Mouse (Mus musculus) adrenal gland, adult (tissue): ENCODE data around the gene Swi5.
A peak's percentile ranks its signal among the peaks of the same experiment; 100 is the strongest.
"Not testable (repeated sequence)": the region's sequence is repeated elsewhere in the genome, so short reads cannot be mapped to it uniquely, and the experiment has no call there.

Source experiments
- DNase-seq, 2 experiments: peaks; one replicate each; pipeline ENCODE4 v3.0.0; 2022 to 2023; ENCODE audit warnings: low spot score in 1 of 2; ENCODE audit not compliant: inconsistent age in 2 of 2

Swi5 gene

DNA sequence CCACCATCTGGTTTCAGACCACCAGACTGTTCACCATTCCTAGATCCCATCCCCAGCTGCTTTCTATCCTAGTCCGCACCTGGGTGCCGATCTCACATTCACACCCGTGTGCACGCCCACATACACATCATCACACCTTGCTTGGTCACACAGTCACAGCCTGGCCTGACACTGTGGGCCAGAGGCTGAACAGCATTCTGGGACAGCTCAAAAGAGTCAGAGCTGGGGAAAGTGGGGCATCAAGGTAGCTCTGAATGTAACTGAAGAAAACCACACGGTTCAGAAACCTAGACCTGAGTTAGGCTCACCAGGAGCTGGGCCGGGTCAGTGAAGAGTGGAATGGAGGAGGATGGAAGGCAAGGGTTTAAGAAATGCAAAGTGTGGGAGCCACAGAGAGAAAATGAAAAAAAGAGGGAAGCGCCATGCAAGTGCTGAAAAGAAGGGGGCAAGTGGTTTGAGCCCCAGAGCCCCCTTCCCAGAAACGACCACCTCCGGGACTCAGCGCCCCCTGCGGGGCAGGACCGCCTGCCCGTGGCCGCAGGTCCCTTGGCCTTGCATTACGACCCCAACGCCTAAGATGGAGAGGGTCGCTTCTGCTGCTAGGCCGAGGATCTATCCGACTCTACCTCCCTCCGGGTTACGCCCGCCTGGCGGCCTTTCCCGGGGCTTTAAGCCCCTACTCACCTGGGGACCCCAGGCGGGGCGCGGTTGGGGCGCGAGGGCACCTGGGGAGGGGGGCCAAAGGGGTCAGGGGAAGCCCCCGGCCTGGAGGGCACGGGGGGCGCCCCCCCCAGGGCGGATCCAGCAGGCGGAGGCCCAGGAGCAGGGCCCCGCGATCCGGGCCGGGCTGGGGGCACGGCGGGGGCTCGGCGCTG lies 23.8 kb upstream of the Swi5 start:
- no peak for DNase-seq

DNA sequence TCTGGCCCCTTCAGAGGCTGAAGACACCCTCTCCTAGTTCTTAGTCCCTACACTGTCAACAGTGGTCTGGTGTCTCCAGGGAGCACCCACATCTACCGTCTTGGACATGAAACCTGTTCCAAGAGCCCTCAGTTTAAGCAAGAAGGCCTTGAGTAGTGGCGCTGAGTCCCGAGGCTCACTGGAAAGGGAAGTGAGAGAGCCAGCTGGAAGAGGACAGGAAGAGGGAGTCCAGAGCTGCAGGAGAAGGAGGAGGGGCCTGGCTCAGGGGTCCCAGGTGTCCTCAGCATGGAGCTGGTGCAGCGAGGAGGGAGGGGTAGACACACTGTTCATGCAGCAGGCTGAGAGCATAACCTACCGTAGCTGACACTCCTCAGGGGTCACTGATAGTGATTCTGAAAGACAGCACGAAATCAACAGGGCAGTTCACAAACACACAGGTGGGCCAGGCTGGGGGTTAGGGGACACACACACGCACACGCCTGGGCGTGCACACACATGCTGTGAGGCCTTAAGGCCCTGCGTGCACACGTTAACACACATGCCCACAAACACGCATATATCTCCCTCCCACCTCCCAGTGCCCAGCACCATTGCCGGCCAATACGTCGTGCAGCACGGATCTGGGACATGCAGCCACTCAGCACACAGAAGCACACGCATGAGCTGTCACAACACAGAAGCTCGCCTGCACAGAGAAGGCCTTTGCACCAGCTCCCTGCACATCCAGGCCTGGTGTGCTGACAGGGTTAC lies 22.4 kb upstream of the Swi5 start:
- DNase-seq: no peak

DNA sequence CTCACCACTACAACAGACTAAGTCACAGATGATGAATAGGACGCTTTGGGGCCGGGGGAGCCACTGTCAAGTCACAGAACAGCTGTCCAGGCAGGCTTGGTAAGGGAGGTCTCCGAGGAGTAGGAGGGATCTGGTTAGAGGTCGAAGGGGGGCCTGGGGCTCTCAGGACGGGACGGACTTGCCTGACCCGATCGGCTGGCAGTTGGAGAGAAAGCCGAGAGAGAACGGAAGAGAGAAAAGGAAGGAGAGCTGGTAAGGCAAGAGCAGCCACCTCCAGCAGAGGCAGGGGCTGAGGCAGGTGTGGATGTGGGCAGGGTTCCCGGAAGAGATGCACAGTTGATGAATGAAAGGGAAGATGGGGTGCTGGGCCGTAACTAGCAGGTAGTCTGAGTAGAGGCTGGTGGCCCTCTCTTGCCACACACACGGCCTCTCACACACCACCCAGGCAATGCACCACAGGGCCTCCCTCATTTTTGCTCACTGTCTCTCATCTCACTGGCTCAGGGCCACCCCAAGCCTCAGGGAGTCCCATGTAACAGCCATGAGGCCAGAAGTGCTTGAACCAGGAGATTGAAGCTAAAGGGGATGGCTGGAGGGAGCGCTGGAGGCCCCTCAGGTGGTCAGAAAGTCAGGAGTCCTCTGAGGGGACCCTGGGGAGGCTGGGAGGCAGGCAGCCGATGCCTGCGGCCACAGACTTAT lies 21.1 kb upstream of the Swi5 start:
- no peak for DNase-seq

DNA sequence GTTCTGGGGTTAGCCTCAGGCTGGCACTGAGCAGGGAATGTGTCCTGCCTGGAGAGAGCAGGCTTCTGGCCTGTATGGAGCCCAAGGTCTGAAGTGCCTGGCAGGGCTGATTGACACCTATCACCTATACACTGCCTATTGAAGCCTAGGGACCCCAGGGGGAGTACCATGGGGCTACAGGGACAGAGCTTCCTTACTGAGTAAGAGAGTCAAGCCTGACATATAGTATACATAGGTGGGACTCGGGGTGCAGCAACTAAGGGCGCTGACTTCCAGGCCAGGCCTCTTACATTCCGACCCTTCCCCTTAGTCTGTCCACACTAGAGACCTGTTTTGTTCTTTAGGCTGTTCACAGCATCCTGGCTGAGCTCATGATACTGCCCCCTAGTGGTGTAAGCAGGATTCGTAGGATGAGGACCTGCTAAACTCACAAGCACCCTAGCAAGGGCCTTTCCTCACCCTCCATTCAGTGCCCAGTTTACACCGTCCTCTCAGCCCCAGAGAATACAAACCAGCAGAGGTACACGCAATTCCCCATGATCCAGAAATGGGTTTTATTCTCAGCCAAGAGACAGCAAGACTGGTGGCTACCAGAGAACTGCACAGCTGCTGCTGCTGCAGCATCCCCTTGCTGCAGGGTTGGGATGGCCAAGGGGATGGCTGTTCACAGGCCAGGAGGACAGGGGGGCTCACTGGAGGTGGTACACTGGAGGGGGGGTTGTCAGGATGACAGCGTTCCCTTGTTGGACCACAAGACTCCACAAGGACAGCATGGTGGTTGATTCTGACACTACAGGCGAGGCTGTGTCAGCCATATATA lies 20.3 kb upstream of the Swi5 start:
- peak; percentile 37 to 81 for DNase-seq

DNA sequence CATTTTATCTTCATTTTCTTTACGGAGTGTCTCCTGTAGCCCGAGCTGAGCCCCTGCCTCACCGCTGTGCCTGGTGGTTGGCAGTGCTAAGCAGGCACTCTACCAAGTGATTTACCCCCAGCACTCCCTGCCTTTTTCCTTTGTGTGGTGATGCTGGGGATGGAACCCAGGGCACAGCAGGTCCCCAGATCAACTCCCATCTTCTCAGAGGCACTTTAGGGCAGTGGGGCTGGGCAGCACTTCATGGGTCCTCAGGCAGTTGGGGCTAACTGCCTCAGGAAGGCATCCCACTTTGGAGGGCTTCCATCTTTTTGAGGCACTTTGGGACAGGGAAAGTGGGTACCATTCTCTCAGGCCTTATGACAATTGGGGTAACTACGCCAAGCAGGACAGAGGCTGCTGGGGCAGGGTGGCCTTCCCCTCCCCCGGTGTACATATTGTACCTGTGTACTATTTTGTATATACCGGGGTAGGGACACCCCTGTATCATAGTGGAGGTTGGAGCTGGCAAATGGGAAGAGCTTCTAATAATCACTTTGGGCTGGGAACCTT lies 19.4 kb upstream of the Swi5 start:
- no peak for DNase-seq

DNA sequence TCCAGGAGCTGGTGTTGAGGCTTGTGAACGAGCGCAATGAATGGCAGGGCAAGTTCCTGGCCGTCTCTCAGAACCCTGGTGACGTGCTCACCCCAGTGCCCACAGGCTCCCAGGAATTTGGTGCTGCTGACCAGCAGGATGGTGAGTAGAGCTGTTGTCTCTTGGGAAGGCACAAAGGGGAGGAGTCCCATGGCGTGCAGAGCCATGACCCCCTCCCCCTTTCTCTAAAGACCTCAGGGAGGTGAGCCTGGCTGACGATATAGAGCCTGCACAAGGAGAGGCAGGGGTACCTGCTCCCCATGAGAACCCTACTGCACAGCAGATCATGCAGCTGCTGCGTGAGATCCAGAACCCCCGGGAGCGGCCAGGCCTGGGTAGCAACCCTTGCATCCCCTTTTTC lies 18.3 kb upstream of the Swi5 start:
- no peak for DNase-seq

- no peak for DNase-seq
Observed at GRCm38 (mm10) chr2:32305668-32306067, 17.8 kb upstream of the Swi5 start.

DNA sequence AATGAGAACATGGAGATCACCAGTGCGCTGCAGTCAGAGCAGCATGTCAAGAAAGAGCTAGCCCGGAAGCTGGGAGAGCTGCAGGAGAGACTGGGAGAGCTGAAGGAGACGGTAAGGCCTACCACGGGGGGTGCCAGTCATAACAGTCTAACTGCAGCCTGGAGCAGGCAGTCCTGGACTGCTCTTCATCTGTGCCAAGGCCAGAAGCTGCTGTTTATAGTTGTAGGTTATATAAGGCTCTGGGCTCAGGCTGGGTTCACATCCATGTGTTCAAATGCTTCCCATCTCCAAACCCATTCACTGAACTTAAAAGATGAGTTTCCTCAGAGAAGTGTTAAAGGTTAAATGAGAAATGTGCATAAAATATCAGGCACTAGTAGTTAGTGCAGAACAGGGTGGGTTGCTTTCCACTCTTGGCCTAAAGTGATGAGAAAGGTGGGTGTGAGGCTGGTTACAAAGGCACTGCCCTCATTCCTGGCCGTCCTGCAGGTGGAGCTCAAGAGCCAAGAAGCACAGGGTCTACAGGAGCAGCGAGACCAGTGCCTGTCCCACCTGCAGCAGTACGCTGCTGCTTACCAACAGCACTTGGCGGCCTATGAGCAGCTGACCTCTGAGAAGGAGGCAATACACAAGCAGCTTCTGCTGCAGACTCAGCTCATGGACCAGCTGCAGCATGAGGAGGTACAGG lies 16.4 kb upstream of the Swi5 start:
- peak; percentile 52 to 79 for DNase-seq

DNA sequence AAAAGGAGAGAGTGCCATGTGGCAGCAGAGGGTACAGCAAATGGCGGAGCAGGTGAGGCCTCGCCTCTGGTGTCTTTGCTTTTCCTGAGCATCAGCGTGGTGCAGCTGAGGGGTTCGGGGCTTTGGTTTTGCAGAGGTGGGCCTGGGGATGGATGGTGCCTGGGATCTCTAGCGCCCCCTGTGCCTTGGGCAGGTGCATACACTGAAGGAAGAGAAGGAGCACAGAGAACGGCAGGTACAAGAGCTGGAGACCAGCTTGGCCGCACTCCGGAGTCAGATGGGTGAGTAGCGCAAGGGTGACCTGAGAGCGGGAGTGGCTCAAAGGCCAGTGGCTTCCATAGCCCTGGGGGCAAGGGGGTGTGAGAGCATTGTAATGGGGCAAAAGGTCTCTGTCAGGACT lies 15.1 kb upstream of the Swi5 start:
- no peak for DNase-seq

- DNase-seq: no peak
Observed at GRCm38 (mm10) chr2:32299469-32299868, 11.6 kb upstream of the Swi5 start.

DNA sequence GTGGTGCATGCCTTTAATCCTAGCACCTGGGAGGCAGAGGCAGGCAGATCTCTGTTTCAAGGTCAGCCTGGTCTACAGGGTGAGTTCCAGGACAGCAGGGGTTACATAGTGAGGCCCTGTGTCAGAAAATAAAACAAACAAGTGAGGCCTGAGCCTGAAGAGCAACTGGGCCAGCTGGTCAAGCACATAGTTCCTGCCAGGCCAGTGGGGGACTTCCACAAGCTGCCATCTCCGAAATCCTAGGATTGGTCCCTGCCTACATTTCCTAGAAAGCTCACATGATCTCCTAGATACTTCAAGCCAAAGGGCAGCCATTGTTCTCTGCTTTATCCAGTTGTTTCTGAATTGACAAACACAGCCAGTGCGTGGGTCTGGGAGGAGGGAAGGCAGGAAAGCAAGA lies 8.0 kb upstream of the Swi5 start:
- not testable (repeated sequence) for DNase-seq

GRCm38 (mm10) chr2:32295285-32295684 lies 7.4 kb upstream of the Swi5 start:
- no peak for DNase-seq

DNA sequence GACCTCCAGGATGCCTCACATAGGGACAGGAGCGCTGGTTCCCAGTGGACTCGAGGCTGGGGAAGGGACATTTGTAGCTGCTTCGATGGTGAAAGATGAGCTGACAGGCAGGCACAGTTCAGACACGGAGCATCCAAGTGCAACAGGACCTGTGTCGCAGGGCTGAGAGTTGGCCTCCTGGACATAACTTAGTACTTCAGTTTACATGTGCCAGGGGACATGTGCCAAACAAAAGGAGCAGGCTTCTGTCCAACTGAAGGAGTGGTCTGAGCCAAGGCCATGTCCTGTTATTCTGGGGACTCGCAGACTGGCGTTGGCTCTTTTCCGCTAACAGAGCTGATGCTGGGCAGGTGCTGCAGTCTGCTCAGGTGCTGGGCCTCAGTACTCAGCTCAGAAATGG lies 6.5 kb upstream of the Swi5 start:
- peak; percentile 50 to 76 for DNase-seq

DNA sequence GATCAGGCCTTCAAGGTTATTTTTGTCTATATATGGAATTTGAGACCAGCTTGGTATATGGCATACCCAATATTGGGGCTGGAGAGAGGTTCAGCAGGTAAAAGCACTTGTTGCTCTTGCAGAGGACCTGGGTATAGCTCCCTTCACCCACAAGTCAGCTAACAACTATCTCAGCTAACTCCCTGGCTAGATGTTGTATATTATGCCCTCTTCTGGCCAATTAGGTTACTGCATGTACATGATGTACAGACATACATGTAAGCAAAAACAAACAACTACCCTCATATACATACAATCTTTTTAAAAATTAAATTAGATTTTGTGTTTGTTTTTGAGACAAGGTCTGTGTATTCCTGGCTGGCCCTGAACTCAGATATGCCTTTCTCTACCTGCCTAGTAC lies 1.7 kb upstream of the Swi5 start:
- peak in 1 of 2 experiments; percentile 78 for DNase-seq

GRCm38 (mm10) chr2:32288371-32288931 lies 576 bp upstream of the Swi5 start:
- no peak for DNase-seq

GRCm38 (mm10) chr2:32287334-32287840 lies 488 bp downstream of the Swi5 start, which contains the start of gene Golga2:
TSS of gene Golga2 (plus strand) at chr2:32287384.
- no peak for DNase-seq

DNA sequence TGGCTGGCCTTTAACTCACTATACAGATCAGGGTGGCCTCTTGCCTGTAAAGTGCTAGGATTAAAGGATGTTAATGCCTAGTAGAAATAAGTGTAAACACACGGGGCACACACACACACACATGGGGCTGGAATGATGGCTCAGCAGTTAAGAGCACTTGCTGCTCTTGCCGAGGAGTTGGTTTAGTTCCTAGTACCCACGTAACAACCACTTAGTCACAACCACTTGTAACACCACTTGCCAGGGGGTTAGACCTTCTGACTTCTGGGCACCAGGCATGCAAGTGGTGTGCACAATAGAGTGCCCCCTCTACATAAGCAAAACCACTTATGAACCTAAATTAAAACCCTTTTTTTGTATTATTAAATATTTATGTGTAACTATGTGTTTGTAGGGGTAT lies 3.9 kb downstream of the Swi5 start:
- no peak for DNase-seq

- DNase-seq: peak; percentile 85 to 95
Observed at GRCm38 (mm10) chr2:32282727-32283126, 5.1 kb downstream of the Swi5 start.

DNA sequence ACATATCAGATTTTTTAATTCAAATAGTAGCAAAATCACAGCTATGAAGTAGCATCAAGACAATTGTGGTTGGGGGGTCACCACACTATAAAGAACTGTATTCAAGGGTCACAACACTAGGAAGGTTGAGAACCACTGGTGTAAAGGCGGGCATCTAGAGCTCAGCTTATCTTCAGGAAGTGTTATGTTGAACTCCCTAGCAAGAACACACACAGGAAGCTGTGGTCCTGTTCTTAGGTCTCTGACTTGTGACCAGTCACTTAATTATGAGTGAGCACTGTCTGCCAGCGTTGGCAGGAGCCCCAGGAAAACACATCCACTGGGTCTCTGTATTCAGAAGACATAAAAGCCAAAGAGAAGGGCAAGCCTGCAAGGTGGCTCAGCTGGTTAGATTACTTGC lies 5.6 kb downstream of the Swi5 start:
- no peak for DNase-seq
